Mouse (Mus musculus) adipocyte (in vitro differentiated cells): Measurements from ENCODE around the gene Pop7.
A peak's percentile ranks its signal among the peaks of the same experiment; 100 is the strongest.

Source experiments
- DNase-seq: peaks from one replicate; pipeline ENCODE4 v3.0.0-alpha.2; 2016; ENCODE audit warnings: low spot score

Pop7 gene

GRCm38 (mm10) chr5:137501709-137502666, at the start of gene Pop7:
Pop7 (minus strand) TSS chr5:137502518.
- DNase-seq = peak; percentile 100

DNA sequence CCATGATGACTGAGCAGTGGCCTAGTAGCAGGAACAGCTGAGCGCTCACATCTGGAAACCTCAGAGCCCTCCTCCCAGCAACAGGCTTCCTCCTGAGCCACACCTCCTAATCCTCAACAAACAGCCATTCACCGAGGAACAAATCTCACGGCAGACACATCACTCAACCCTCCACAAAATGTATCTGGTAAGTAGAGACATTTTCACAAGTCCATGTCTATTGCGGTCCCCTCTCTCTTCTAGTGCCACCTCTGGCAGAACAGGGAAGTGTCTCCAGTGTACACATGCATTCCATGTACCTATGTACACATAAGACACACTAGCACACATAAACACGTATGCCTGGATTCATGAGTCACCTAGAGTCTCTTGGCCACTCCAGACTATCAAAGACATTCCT, 48.8 kb upstream of the Pop7 start:
- DNase-seq = no peak

GRCm38 (mm10) chr5:137549840-137550239, 47.5 kb upstream of the Pop7 start:
- DNase-seq = no peak

DNA sequence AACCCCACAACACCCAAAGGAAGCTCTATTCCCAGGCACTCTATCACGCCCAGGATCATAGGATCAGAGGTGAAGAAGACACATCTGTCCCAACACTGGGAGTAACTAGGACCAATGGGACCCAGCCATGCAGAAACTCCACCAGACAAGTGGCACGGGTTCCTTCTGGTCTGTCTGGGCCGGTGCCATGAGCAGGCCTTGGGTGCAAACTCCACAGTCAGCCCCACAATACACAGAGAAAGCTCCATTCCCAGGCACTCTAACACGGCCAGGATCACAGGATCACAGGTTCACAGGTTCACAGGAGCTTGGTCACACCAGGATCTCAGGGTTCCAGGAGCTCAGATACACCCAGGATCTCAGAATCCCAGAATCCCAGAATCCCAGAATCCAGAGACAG, 43.3 kb upstream of the Pop7 start:
- DNase-seq = no peak

DNA sequence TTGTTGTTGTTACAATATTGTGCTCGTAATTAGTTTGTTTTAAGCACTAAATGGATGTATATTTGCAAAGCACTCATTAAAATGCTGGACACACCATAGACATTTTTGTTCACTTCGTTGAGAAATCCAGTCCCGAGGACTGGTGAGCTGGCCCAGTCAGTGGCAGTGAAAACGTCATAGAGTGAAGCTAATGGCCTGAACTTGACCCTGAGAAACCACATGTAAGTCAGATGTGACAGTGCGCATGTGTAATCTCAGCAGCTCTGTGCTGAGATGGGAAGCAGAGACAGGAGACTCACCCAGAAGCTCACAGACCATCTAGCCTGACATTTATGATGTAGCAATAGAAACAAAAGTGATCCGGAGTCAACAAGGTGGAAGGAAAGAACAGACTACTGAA, 42.6 kb upstream of the Pop7 start:
- DNase-seq = peak; percentile 36

DNA sequence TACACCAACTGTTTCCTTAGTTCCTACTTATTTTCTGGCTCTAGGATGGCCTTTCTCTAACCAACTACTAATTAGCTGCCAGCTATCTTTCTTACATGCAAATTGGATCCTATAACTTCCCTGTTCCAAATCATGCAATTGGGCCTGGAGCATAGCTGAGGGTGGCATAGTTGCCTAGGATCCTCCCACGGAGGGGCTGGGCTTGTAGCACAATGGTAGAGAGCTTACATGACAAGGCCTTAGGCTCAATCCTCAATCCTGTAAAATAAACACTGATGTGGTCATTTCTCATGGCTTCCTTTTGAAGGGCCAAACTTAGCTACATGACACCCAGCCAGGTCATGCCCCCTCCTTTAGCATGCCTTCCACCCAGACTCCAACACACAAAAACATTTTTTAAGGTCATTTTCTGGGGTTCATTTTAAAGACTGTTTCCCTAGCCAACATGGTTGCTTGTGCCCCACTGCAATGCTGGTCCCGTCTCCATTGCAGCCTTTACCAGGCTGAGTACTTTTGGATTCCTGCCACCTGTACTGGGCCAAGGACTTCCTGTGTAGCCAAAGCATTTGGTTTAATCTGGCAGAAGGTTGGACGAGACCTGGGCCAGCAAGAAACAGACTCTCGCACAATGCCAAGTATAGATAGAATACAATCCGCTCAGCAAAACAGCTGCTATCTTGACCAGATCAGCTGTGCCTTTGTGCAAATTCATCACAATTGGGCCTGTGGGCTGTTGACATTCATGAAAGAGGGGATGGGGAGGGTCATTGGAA, 39.6 kb upstream of the Pop7 start:
- DNase-seq = peak; percentile 70

GRCm38 (mm10) chr5:137540991-137541390, 38.7 kb upstream of the Pop7 start:
- DNase-seq = no peak

DNA sequence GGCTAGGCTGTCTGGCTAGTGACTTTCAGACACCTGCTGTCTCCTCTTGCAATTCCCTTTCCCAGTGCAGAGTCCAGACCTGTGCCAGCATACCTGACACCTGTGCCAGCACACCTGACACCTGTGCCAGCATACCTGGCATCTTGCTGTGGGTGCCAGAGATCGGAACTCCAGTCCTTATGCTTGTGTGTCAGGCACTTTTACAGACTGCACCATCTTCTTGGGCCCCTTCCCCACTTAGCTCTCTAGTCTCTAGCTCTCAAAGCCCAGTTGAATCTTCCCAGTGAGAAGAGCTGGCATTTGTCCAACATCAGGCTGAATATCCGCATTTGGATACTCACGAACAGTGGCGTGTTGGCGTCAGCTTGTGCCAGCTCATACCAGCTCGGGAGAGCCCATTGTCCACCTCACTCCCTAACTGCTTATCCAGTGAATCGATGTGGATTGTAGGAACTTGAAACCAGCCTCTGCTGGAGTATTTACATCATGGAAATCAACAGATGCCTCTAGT, 37.0 kb upstream of the Pop7 start:
- DNase-seq = no peak

GRCm38 (mm10) chr5:137537461-137537860, 35.1 kb upstream of the Pop7 start:
- no peak for DNase-seq

GRCm38 (mm10) chr5:137535318-137535717, 33.0 kb upstream of the Pop7 start:
- DNase-seq = no peak

GRCm38 (mm10) chr5:137534762-137535161, 32.4 kb upstream of the Pop7 start:
- no peak for DNase-seq

DNA sequence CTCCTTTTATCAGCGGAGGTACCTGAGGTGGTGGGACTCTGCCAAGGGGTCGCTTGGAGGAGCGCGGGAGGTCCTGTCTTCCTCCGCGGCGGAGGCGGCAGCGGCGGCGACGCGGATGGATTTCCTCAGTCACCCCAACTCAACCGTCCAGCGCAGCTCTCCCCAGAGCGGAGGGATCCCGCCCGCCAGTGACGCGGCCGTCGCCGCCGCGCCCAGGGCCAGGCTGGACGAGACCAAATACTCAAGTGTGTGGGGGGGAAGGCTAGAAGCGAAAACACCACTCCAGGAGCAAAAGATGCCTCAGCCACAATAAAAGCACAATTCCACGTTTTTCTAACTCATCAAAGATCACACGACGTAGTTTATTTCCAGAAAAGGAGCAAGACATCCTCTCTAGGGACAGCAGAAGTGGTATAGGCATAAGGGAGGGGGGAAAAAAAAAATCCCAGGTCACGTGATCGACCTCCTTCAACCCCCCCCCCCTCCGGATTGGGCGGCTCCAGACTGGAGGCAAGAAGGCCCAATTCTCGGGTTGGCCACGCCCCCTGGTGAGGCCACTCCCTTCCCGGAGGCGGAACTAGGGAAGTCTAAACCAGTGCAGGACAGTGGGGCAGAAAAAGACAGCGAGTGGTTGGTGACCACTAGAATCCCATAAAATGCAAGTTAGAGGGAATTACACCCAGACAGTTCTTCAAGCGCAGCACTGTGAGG, 31.0 kb upstream of the Pop7 start, which contains the start of the genes Epo and Gnb2:
Gene Epo (minus strand): TSS at position 126 of the 711 bp plus-strand sequence.
Gene Gnb2 (minus strand): TSS at position 394 of the 711 bp plus-strand sequence.
- DNase-seq = peak; percentile 99

DNA sequence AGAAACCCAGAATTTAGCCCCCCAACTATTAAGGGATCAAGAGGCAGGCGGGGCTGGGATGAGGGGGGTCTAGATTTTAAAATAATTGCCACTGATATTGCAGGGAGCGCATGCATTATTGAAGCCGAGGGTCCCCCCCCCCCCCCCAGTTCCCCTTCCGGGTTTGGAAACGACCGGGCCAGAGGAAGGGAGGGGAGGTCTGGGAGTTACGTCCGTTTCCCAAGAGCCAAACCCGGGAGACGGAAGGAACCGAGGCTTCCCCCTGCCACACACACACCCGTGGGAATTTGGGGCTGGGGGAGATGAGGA, 30.4 kb upstream of the Pop7 start:
- no peak for DNase-seq

- DNase-seq = peak; percentile 56
These were observed 30.0 kb upstream of the Pop7 start for GRCm38 (mm10) chr5:137532131-137532807.

DNA sequence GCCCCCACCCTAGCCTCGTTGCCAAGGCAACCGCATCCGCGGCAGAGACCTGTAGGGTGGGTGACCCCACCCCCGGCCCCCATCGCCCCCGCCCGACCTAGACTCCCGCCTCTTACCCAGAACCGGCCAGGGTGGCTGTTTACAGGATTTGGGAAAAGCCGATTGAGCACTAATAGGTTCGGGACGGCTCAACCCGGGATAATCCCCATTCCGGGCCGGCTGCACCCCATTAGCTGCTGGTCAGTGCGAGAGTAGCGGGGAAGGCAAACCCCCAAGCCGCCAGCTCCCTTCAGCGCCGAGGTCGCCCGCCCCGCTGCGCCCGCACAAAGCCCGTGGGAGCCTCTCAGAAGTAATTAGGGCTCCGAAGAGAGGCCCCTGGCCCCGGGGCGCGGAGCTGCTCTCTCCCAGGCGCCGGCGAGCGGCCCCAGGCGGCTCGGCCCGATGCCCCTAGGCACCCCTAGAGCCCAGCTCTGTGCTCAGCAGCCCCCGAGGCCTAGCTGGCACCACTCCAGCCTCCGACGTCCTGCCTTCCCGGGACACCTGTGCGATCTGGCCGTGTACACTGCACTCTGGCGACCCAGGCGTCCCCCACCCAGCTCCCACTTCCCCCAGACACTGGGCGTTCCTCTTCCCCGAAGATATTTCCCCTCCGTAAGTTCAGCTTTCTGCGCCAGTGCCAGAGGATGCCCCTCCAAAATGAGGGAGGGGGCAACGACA, 29.3 kb upstream of the Pop7 start:
- DNase-seq = peak; percentile 59

- peak; percentile 76 for DNase-seq
These were observed 28.5 kb upstream of the Pop7 start for GRCm38 (mm10) chr5:137530588-137531413.

DNA sequence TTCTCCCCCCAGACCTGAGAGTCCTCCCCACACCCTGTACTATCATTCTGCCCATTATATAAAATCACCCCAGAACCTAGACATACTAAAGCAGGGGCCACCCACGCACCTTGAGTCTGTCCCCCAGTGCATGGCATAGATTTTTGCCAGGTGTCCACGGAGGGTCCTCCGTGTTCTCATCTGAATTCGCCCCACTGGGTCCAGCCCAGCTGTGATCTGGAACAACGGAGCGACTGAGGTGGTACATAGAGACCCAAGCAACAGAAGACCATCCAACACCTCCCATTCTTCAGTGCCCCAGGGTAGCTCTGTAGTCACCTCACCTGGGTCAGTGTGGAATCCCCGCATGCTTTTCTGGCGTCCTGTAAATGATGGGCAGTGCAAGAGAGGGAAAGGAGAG, 27.8 kb upstream of the Pop7 start:
- no peak for DNase-seq

DNA sequence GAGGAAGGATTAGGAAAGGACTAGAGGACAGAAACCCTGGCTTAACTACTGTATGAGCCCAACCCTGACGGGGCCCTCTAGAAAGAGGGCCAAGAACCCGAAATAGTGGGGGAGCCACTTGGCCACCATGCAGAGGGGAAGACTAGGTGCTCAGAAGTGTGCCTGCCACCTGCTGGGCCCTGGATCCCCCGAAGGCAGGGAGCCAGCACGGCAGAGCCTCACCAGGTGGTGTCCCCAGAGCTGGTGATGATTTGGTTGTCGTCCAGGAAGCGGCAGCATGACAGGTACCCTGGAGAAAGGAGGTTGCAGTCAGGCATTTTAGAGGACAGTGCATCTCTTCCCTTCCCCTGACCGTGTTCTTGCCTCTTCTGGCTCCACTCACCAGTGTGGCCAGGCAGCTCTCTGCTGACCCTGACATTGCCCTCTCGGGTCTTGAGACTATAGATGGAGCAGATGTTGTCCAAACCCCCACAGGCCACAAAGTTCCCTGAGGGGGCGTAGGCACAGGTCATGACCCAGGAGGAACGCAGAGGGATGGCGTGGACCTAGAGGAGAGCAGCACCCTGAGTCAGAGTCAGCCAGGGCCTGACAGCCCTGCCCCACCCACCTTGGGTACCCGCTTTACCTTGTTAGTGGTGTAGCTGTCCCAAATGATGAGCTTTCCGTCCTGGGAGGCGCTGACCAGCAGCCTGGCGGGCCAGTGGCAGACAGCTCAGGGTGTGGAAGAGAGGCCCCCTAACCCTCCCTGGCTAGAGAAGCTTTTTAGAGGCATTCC, 27.1 kb upstream of the Pop7 start:
- DNase-seq = no peak
